Mouse (Mus musculus) limb, embryonic 11.5 days (tissue): Measurements from ENCODE around the gene Calhm2. TPM values are rescaled to one million over a fixed set of nuclear protein-coding genes. Genes with fewer than 3 reads are reported as not detected.

Experiments
- ATAC-seq: fragments of 200-750 bp; cut with Nextera tagmentation; 2 replicates; pipeline ENCODE4 v1.8.0; 2017; ENCODE audit warnings: low read depth; ENCODE audit not compliant: insufficient number of reproducible peaks, low FRiP score, low TSS enrichment
- DNase-seq: peaks from one replicate; pipeline ENCODE4 v3.0.0-alpha.2; 2015; ENCODE audit warnings: low spot score
- H3K27ac ChIP-seq: fragments of 300-500 bp; sonication (generic); replicated peaks from 2 replicates; pipeline ENCODE4 v1.5.1; 2014; ENCODE audit warnings: low read depth, mild to moderate bottlenecking, low read length
- H3K27me3 ChIP-seq: fragments of 300-500 bp; sonication (generic); 2 replicates; pipeline ENCODE4 v1.6.1; 2014; ENCODE audit warnings: mild to moderate bottlenecking, low read length, mixed read lengths; ENCODE audit not compliant: control insufficient read depth, insufficient read depth
- H3K36me3 ChIP-seq: fragments of 300-500 bp; sonication (generic); 2 replicates; pipeline ENCODE4 v1.6.1; 2014; ENCODE audit warnings: mild to moderate bottlenecking, low read length, moderate library complexity, mixed read lengths; ENCODE audit not compliant: control insufficient read depth, insufficient read depth
- H3K4me1 ChIP-seq: fragments of 300-500 bp; sonication (generic); 2 replicates; pipeline ENCODE4 v1.6.1; 2014; ENCODE audit warnings: low read length, mixed read lengths; ENCODE audit not compliant: control insufficient read depth, insufficient read depth
- H3K4me2 ChIP-seq: fragments of 300-500 bp; sonication (generic); 2 replicates; pipeline ENCODE4 v1.6.1; 2014; ENCODE audit warnings: low read depth, mild to moderate bottlenecking, moderate library complexity; ENCODE audit not compliant: severe bottlenecking
- H3K4me3 ChIP-seq: fragments of 300-500 bp; sonication (generic); 2 replicates; pipeline ENCODE4 v1.5.1; 2014; ENCODE audit warnings: low read depth, low read length
- H3K9ac ChIP-seq: fragments of 300-500 bp; sonication (generic); 2 replicates; pipeline ENCODE4 v1.6.1; 2014; ENCODE audit warnings: mild to moderate bottlenecking, low read length
- H3K9me3 ChIP-seq: fragments of 300-500 bp; sonication (generic); 2 replicates; pipeline ENCODE4 v1.6.1; 2016; ENCODE audit warnings: low read length; ENCODE audit not compliant: control insufficient read depth
- WGBS: fragments of 180-500 bp; shearing (Covaris S2); extraction: QIAGEN DNeasy Blood & Tissue Kit; methylation state at CpG from one replicate; pipeline ENCODE4 v1.1.7; 2014; 5-methylcytosine and 5-hydroxymethylcytosine counted together
- polyA plus RNA-seq: library from polyadenylated mRNA; unstranded; fragments of >200 nt; fragmentation: Nextera tagmentation; extraction: Ambion mirVana; gene quantifications from 2 replicates; pipeline ENCODE4 v1.2.1, GENCODE M21; 2014

The Calhm2 gene
- polyA plus RNA-seq, 1 experiment from 2014 or later: 1.6 TPM

- Histone ChIP-seq H3K27me3 (no peaks in the 10 kb centered on the region), H3K9me3 (no peaks in the 10 kb centered on the region), H3K9ac (no peak overlapping the region), H3K27ac (no peak overlapping the region), H3K4me2 (no peak overlapping the region), H3K4me1 (0 out of 2 replicates have a peak, but pooled peaks cover 2% of the 10 kb centered on the region), H3K4me3 (no peak overlapping the region), H3K36me3 (no peaks in the 10 kb centered on the region)
- no peak for DNase-seq
- no peak for ATAC-seq
- 91% methylated on average over 6 of the region's 6 CpGs for WGBS
These were observed 25.2 kb upstream of the Calhm2 start for GRCm38 (mm10) chr19:47163176-47163744.

GRCm38 (mm10) chr19:47161669-47162068 lies 23.6 kb upstream of the Calhm2 start:
- H3K4me3 ChIP-seq: no peak overlapping the region
- H3K4me2 ChIP-seq: no peak overlapping the region
- H3K9me3 ChIP-seq: no peaks in the 10 kb centered on the region
- no peak overlapping the region for H3K9ac ChIP-seq
- no peak for ATAC-seq
- H3K27ac ChIP-seq: no peak overlapping the region
- 60% methylated on average over 3 of the region's 4 CpGs for WGBS
- H3K36me3 ChIP-seq: no peaks in the 10 kb centered on the region
- 0 out of 2 replicates have a peak, but pooled peaks cover 2% of the 10 kb centered on the region for H3K4me1 ChIP-seq
- H3K27me3 ChIP-seq: no peaks in the 10 kb centered on the region
- DNase-seq: no peak

GRCm38 (mm10) chr19:47157664-47158063 lies 19.6 kb upstream of the Calhm2 start, which contains the start of gene Calhm3:
Gene Calhm3, minus strand, starts transcription at chr19:47157764.
- ATAC-seq (no peak), DNase-seq (no peak)
- no peaks in the 10 kb centered on the region for H3K4me1 ChIP-seq
- no peak within 1 kb of the TSS for H3K4me2 ChIP-seq
- H3K9ac ChIP-seq: no peak within 1 kb of the TSS
- WGBS: 82% methylated on average over 11 of the region's 11 CpGs
- no peaks in the 10 kb centered on the region for H3K9me3 ChIP-seq
- no peaks in the 10 kb centered on the region for H3K27me3 ChIP-seq
- H3K36me3 ChIP-seq: no peaks in the 10 kb centered on the region
- no peak within 1 kb of the TSS for H3K4me3 ChIP-seq
- H3K27ac ChIP-seq: no peak within 1 kb of the TSS

- H3K9me3 ChIP-seq: no peaks in the 10 kb centered on the region
- no peak overlapping the region for H3K4me2 ChIP-seq
- H3K9ac ChIP-seq: no peak overlapping the region
- H3K4me1 ChIP-seq: 0 out of 2 replicates have a peak, but pooled peaks cover 6% of the 10 kb centered on the region
- H3K27me3 ChIP-seq: no peaks in the 10 kb centered on the region
- H3K36me3 ChIP-seq: no peaks in the 10 kb centered on the region
- DNase-seq (no peak), ATAC-seq (no peak)
- no peak overlapping the region for H3K4me3 ChIP-seq
- no peak overlapping the region for H3K27ac ChIP-seq
- WGBS: 86% methylated on average over 7 of the region's 7 CpGs
These were observed 15.7 kb upstream of the Calhm2 start for GRCm38 (mm10) chr19:47153767-47154166.

- Histone ChIP-seq H3K4me2 (peak overlapping the region; percentile 43; the same call in 1 of the 2 replicates), H3K4me3 (no peak overlapping the region), H3K27me3 (no peaks in the 10 kb centered on the region), H3K27ac (no peak overlapping the region), H3K4me1 (0 out of 2 replicates have a peak, but pooled peaks cover 6% of the 10 kb centered on the region), H3K9me3 (no peaks in the 10 kb centered on the region), H3K9ac (no peak overlapping the region), H3K36me3 (no peaks in the 10 kb centered on the region)
- no peak for DNase-seq
- 64% methylated on average over 12 of the region's 12 CpGs for WGBS
- ATAC-seq: no peak
These were observed 13.9 kb upstream of the Calhm2 start for GRCm38 (mm10) chr19:47152062-47152369.

- no peaks in the 10 kb centered on the region for H3K36me3 ChIP-seq
- 23% methylated on average over 32 of the region's 32 CpGs for WGBS
- H3K4me3 ChIP-seq: peak overlapping the region; percentile 19
- H3K27ac ChIP-seq: no peak overlapping the region
- H3K27me3 ChIP-seq: no peaks in the 10 kb centered on the region
- H3K9me3 ChIP-seq: no peaks in the 10 kb centered on the region
- H3K4me2 ChIP-seq: peak overlapping the region; percentile 43
- H3K4me1 ChIP-seq: 0 out of 2 replicates have a peak, but pooled peaks cover 6% of the 10 kb centered on the region
- DNase-seq: peak; percentile 34
- H3K9ac ChIP-seq: peak overlapping the region; percentile 35; the same call in 1 of the 2 replicates
- ATAC-seq: no peak
These were observed 13.4 kb upstream of the Calhm2 start for GRCm38 (mm10) chr19:47151332-47152061.

- 13% methylated on average over 4 of the region's 4 CpGs for WGBS
- no peak for ATAC-seq
- H3K9ac ChIP-seq: no peak overlapping the region
- H3K9me3 ChIP-seq: no peaks in the 10 kb centered on the region
- DNase-seq: peak; percentile 45
- no peak overlapping the region for H3K4me2 ChIP-seq
- 0 out of 2 replicates have a peak, but pooled peaks cover 6% of the 10 kb centered on the region for H3K4me1 ChIP-seq
- H3K27me3 ChIP-seq: no peaks in the 10 kb centered on the region
- H3K36me3 ChIP-seq: no peaks in the 10 kb centered on the region
- H3K4me3 ChIP-seq: no peak overlapping the region
- H3K27ac ChIP-seq: peak overlapping the region; percentile 10
These were observed 11.8 kb upstream of the Calhm2 start for GRCm38 (mm10) chr19:47149854-47150253.

GRCm38 (mm10) chr19:47148267-47148847 lies 10.3 kb upstream of the Calhm2 start:
- DNase-seq: no peak
- no peak for ATAC-seq
- 84% methylated on average over 5 of the region's 5 CpGs for WGBS
- no peak overlapping the region for H3K27ac ChIP-seq
- H3K4me3 ChIP-seq: no peak overlapping the region
- H3K36me3 ChIP-seq: no peaks in the 10 kb centered on the region
- H3K27me3 ChIP-seq: no peaks in the 10 kb centered on the region
- H3K4me1 ChIP-seq: 0 out of 2 replicates have a peak, but pooled peaks cover 6% of the 10 kb centered on the region
- no peak overlapping the region for H3K4me2 ChIP-seq
- H3K9me3 ChIP-seq: no peaks in the 10 kb centered on the region
- H3K9ac ChIP-seq: no peak overlapping the region
